Mouse (Mus musculus): ENCODE data around the gene Kctd18.

DNA sequence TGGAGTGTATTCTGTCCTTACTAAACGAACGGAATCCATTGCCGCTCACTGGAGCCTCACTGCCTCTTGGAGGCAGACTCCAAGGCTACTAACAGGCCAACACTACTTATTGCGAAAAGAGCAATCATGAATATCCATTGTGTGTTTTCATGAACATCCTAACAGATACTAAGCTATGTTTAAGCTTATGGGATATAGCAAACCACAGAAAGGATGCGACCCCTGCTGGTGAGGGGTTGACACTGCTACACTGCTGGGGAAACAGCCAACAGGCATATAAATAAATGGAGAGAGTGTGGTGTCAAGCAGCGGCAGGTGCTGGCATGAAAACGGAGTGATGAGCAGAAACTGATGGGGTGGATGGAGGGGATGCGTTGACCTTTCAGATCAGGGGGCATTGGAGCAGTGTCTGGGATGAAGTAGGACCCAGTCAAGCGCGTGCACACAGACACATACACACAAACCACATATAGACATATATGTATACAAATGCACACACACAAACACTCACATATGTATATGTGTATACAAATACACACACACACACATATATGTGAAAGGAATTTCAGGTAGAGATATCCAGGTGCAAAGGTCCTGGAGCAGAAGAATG, 12.5 kb upstream of the Kctd18 start:
- TF ChIP-seq CTCF (IDR thresholded peaks at IDR 0.05; ENCODE audit: low read depth, low read length) = peak; percentile 78
- TF ChIP-seq POLR2A (IDR thresholded peaks at IDR 0.05; ENCODE audit: insufficient read depth, low read length) = no peak
